Mouse (Mus musculus): Measurements from ENCODE around the gene Bri3. TPM values are rescaled to one million over a fixed set of nuclear protein-coding genes. Genes with fewer than 3 reads are reported as not detected.

The Bri3 gene
- polyA plus RNA-seq, 1 experiment = 69.0 TPM

DNA sequence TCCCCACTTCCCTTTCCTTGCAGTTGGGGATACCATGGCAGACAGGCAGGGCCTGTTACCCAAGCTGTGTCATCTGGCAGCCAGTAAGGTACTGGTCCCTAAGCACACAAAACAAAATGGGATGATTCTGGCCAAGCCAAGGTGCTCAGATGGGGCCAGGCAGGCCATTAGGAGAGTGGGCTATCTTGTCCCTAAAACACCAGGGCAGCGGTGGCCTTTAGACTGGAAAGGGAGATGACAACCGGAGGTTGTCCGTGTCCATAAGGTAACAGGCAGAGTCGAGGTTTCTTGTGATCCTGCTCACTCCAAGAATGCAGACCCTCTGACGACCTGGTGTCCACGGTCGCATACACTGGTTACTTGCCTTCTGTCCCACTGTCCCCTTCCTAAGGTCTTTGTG, 25.7 kb downstream of the Bri3 start:
- no peak for TF ChIP-seq GATA1 (IDR thresholded peaks at IDR 0.05; ENCODE audit: low read length)

GRCm38 (mm10) chr5:144270420-144270819, 26.2 kb downstream of the Bri3 start:
- TF ChIP-seq GATA1 (IDR thresholded peaks at IDR 0.05; ENCODE audit: low read length) = no peak

DNA sequence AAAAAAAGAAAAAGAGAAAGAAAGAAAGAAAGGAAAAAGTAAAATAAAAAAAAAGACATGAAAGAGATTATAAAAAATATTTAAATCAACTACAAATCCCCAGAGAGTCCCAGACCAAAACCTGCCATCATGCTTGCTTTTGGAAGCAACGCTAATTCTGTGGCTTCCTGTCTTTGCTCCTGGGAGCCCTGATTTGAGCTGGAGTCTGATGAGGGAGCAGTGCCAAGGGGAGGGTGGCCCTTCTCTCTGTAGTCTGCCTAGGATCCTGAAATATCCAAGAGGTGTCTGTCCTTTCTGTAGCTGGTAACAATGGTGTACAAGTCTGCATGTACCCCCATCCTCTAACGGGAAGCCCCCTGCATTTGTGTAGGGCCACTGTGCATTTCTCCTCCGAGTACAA, 26.9 kb downstream of the Bri3 start:
- no peak for TF ChIP-seq GATA1 (IDR thresholded peaks at IDR 0.05; ENCODE audit: low read length)

DNA sequence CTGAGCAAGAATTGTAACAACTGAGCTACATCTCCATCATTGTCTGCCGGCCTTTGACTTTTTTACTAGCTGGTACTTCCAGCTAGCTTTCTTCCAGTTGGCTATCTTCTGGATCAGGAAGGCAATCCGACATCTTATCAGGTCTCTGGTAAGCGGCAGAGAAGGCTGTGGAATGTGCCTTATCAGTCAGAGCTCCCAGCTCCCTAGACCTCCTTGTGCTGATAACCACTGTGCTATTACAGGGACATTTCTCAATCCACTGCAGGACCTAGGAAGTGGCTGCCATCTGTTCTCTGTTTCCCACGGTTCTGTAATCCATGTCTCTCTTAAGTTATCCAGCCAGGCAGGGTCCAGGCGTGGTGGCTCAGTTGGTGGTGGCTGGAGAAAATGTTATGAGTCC, 27.5 kb downstream of the Bri3 start:
- peak; percentile 67 for TF ChIP-seq GATA1 (IDR thresholded peaks at IDR 0.05; ENCODE audit: low read length)

- no peak for TF ChIP-seq GATA1 (IDR thresholded peaks at IDR 0.05; ENCODE audit: low read length)
Observed at GRCm38 (mm10) chr5:144274904-144275303, 30.7 kb downstream of the Bri3 start.

- TF ChIP-seq GATA1 (IDR thresholded peaks at IDR 0.05; ENCODE audit: low read length) = no peak
Observed at GRCm38 (mm10) chr5:144276898-144277630, 32.8 kb downstream of the Bri3 start.

GRCm38 (mm10) chr5:144278374-144278960, 34.2 kb downstream of the Bri3 start:
- no peak for TF ChIP-seq GATA1 (IDR thresholded peaks at IDR 0.05; ENCODE audit: low read length)

DNA sequence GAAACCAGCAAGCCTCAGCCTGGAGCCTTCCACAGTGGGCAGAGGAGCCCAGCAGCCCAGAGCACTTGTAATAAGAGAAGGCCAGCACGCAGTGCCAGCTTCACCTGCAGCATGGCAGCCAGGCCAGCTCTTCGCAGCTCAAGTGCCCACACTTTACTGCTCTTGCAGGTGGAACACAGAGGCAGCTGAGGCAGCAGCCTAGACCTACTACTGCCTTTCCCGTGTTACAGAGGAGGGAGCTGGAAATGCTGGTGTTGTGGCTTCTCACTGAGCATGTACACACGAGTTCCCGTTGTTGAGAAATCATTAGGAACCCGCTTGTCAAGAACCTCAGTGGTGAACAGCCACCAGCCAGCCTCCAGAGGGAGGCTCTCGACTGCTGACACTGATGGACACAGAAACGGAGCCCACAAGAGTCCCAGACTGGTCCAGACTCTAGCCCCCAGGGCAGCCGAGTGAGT, 34.9 kb downstream of the Bri3 start:
- no peak for TF ChIP-seq GATA1 (IDR thresholded peaks at IDR 0.05; ENCODE audit: low read length)

- TF ChIP-seq GATA1 (IDR thresholded peaks at IDR 0.05; ENCODE audit: low read length) = no peak
Observed at GRCm38 (mm10) chr5:144279926-144280325, 35.7 kb downstream of the Bri3 start.

DNA sequence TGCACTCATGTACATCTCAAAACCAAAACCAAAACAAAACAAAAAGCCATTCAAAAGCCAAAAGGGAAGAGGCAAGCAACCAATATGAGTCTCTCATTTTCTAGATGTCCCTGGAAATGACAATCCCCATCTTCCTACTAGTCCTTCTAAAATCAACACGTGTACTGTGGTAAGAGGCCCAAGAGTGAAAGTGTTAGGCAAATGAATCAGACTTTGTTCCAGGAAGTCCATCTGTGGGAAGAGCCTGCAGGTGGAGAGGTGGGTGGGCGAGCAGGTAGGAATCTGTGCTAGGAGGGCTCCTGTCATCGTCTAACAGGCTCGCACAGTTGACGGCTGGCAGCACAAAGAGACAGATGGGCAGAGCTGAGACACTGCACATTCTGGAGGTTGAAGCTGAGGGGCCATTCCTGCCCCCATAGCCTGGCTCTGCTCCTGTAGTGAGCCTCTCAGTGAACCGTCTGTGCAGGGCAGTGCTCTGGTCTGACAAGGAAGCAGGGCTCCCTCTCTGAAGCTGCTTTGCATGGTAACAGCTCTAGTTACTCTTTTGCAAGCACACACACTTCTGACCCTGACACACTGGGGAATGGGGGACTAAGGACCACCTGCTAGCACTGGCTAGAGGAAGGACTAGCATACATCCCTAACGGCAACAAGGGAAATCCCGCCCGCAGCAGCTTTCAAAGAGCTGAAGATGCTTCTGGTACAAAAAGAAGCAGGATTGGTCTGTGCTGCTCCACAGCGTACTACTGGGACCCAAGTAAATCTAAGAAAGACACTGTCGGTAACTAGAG, 38.4 kb downstream of the Bri3 start:
- TF ChIP-seq GATA1 (IDR thresholded peaks at IDR 0.05; ENCODE audit: low read length) = no peak

DNA sequence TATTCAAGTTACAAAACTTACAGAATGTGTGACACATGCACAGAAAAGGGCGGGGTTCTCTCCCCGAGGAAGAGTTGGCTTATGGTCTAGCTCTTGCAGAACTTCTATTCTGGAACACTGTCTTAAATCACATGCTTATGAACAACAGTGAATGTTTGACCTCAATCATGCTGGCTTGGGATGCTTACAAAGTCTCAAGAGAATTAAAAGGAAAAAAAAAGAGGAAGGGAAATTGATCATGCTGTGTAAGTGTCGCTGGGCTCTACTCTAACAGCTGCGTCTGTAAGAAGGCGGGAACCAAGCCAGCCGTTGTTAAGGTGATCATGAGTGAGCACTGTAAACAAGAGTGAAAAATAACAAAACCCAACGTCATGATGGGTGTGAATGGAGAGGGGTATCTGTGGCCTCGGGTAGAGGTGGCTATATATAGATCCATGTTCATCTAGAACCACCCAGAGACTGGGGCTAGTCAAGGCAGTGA, 39.4 kb downstream of the Bri3 start:
- TF ChIP-seq GATA1 (IDR thresholded peaks at IDR 0.05; ENCODE audit: low read length) = no peak

- TF ChIP-seq GATA1 (IDR thresholded peaks at IDR 0.05; ENCODE audit: low read length) = no peak
Observed at GRCm38 (mm10) chr5:144284599-144284998, 40.4 kb downstream of the Bri3 start.

- no peak for TF ChIP-seq GATA1 (IDR thresholded peaks at IDR 0.05; ENCODE audit: low read length)
Observed at GRCm38 (mm10) chr5:144286591-144287266, 42.5 kb downstream of the Bri3 start.

DNA sequence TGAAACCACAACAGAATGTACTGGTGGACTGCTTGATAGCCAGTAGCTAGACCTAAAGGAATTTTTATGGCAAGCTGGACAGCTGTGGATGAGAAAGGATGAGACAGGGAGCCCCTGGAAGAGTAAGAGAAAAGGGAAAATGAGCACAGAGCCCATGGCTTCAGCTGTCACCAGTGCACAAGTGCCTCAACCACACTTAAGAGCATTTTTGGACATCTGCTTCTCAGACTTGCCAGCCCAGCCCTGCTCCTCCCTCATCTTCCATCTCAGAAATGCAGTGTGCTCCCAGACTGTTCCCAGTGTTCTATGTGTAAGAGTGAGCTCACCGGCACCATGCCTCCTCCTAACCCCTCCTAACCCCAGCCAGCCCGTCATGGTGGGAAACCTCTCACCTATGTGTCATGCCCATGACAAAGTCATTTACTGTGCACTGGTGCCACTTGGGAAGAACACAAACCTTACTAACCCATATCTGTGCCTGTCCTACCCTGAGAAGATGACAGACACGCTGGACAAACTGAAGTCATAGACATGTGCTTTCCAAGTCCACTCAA, 43.1 kb downstream of the Bri3 start:
- no peak for TF ChIP-seq GATA1 (IDR thresholded peaks at IDR 0.05; ENCODE audit: low read length)

DNA sequence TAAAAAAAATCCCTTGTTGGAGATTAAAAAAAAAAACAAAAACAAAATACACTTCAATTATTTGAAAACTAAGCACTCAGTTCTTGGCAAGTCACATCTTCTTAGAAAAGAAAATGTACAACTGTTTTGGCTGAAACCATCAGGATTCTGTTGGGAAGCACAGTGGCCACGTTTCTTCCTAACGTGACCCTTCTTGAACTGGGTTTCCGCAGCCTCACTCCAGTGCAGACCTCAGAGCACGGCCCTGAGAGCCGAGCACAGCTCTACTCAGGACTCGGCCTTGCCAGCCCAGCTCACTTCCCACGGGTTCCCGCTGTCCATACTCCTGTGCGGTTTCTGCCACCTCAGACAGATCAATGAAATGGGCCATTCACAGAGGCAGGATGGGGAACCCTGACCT, 44.2 kb downstream of the Bri3 start:
- no peak for TF ChIP-seq GATA1 (IDR thresholded peaks at IDR 0.05; ENCODE audit: low read length)

Measured in G1E-ER4 (cell line).